Comparison of ENCODE assay signal across 26 mouse cellular contexts in genomic region chr12:40258462-40259000, GRCm38 (mm10). TPM values are rescaled to one million over a fixed set of nuclear protein-coding genes. Genes with fewer than 3 reads are reported as not detected.
"Had no signal": no experiment of that assay in that cellular context is flagged by ENCODE, and none has a peak within 500 bp of the region (broad histone marks: within the 10 kb centered on the region; RNA-seq: fewer than 3 reads in every experiment).

No protein-coding gene starts in this region.

- H3K27ac ChIP-seq: heart, embryonic 10.5 days; hindbrain, embryonic 10.5 days; hindbrain, embryonic 12.5 days; hindbrain, embryonic 14.5 days; intestine, embryonic 15.5 days; left cerebral cortex, adult 2 months; limb, embryonic 10.5 days; limb, embryonic 12.5 days had no signal

- ATAC-seq: hindbrain, embryonic 16.5 days; inflammation-experienced regulatory T-cells, adult 6 months; intestine, embryonic 15.5 days; intestine, postnatal 0 days had no signal

- H3K27me3 ChIP-seq: heart, embryonic 12.5 days; hindbrain, embryonic 12.5 days; intestine, embryonic 15.5 days had no signal

- H3K9me3 ChIP-seq: heart, embryonic 10.5 days; heart, embryonic 12.5 days; hindbrain, embryonic 10.5 days; hindbrain, embryonic 12.5 days; intestine, embryonic 15.5 days; limb, embryonic 10.5 days; limb, embryonic 12.5 days had no signal

- DNase-seq: gastrocnemius, postnatal 10 days; gastrocnemius, postnatal 25 days; heart, adult 18-20 months; heart, postnatal 10 days; heart, postnatal 4 days; kidney, adult 18-20 months; kidney, adult 8-10 months; kidney, postnatal 10 days; kidney, postnatal 25 days; kidney, postnatal 4 days; liver had no signal

- H3K4me2 ChIP-seq: heart, embryonic 12.5 days; hindbrain, embryonic 12.5 days; hindbrain, embryonic 14.5 days; intestine, embryonic 15.5 days; limb, embryonic 12.5 days; liver, embryonic 11.5 days had no signal

- H3K36me3 ChIP-seq: heart, embryonic 10.5 days; heart, embryonic 12.5 days; hindbrain, embryonic 10.5 days; hindbrain, embryonic 12.5 days; intestine, embryonic 15.5 days; limb, embryonic 10.5 days; limb, embryonic 12.5 days had no signal

- H3K4me1 ChIP-seq: heart, embryonic 10.5 days; heart, embryonic 12.5 days; hindbrain, embryonic 10.5 days; hindbrain, embryonic 12.5 days; intestine, embryonic 15.5 days; limb, embryonic 12.5 days had no signal

- H3K9ac ChIP-seq: heart, embryonic 12.5 days; hindbrain, embryonic 12.5 days; hindbrain, embryonic 14.5 days; intestine, embryonic 15.5 days; limb, embryonic 12.5 days had no signal

- H3K4me3 ChIP-seq: heart, embryonic 10.5 days; heart, embryonic 12.5 days; hindbrain, embryonic 10.5 days; hindbrain, embryonic 12.5 days; intestine, embryonic 15.5 days; left cerebral cortex, adult 2 months; limb, embryonic 10.5 days; limb, embryonic 12.5 days had no signal

RNA-seq across cellular contexts. Expression of gene Lsmem1, which starts 59.2 kb away (rescaled TPM):
- total RNA-seq: granulocyte monocyte progenitor cell, adult 5-6 weeks had no signal
- polyA plus RNA-seq: hindbrain, embryonic 10.5 days; hindbrain, embryonic 12.5 days; hindbrain, embryonic 14.5 days; hindbrain, embryonic 16.5 days; intestine, embryonic 15.5 days; intestine, postnatal 0 days; kidney, embryonic 14.5 days; limb, embryonic 10.5 days had no signal
